Mouse (Mus musculus) hindbrain, embryonic 10.5 days (tissue): ENCODE data around the gene Kdm5a. TPM values are rescaled to one million over a fixed set of nuclear protein-coding genes. Genes with fewer than 3 reads are reported as not detected.
A peak's percentile ranks its signal among the peaks of the same experiment; 100 is the strongest.

ENCODE experiments used
- DNase-seq: peaks from one replicate; pipeline ENCODE4 v3.0.0-alpha.2; 2017; ENCODE audit warnings: low spot score
- H3K27ac ChIP-seq: fragments of 300-500 bp; sonication (generic); 2 replicates; pipeline ENCODE4 v1.5.1; 2016; ENCODE audit warnings: mild to moderate bottlenecking, moderate library complexity
- H3K27me3 ChIP-seq: fragments of 300-500 bp; sonication (generic); 2 replicates; pipeline ENCODE4 v1.6.1; 2016; ENCODE audit warnings: mild to moderate bottlenecking; ENCODE audit not compliant: poor library complexity, insufficient read depth, severe bottlenecking
- H3K36me3 ChIP-seq: fragments of 300-500 bp; sonication (generic); 2 replicates; pipeline ENCODE4 v1.6.1; 2016; ENCODE audit warnings: mild to moderate bottlenecking, moderate library complexity
- H3K4me1 ChIP-seq: fragments of 300-500 bp; sonication (generic); replicated peaks from 2 replicates; pipeline ENCODE4 v1.6.1; 2016; ENCODE audit warnings: mild to moderate bottlenecking
- H3K4me3 ChIP-seq: fragments of 300-500 bp; sonication (generic); 2 replicates; pipeline ENCODE4 v1.5.1; 2016; ENCODE audit warnings: mild to moderate bottlenecking, moderate library complexity
- H3K9me3 ChIP-seq: fragments of 300-500 bp; sonication (generic); 2 replicates; pipeline ENCODE4 v1.6.1; 2016; ENCODE audit warnings: mild to moderate bottlenecking, moderate library complexity
- WGBS: fragments of 180-500 bp; shearing (Covaris S2); methylation state at CpG from one replicate; pipeline ENCODE4 v1.1.7; 2016; 5-methylcytosine and 5-hydroxymethylcytosine counted together
- polyA plus RNA-seq: library from polyadenylated mRNA; unstranded; fragments of >200 nt; fragmentation: Nextera tagmentation; extraction: Ambion mirVana; gene quantifications from 2 replicates; pipeline ENCODE4 v1.2.1, GENCODE M21; 2016

Kdm5a gene
- polyA plus RNA-seq, 1 experiment from 2014 or later, result 46.1 TPM

- H3K27ac ChIP-seq, result no peak overlapping the region
- no peak overlapping the region for H3K4me3 ChIP-seq
- no peak for DNase-seq
- 81% methylated on average over 10 of the region's 10 CpGs for WGBS
- H3K9me3 ChIP-seq, result no peaks in the 10 kb centered on the region
- peaks cover 41% of the 10 kb centered on the region for H3K27me3 ChIP-seq
- H3K4me1 ChIP-seq, result peaks cover 32% of the 10 kb centered on the region
- H3K36me3 ChIP-seq, result no peaks in the 10 kb centered on the region
These were observed 102.8 kb downstream of the Kdm5a start for GRCm38 (mm10) chr6:120466609-120467329.

GRCm38 (mm10) chr6:120468259-120468658, 104.3 kb downstream of the Kdm5a start:
- WGBS, result 91% methylated on average over 4 of the region's 4 CpGs

GRCm38 (mm10) chr6:120469268-120469667, 105.3 kb downstream of the Kdm5a start:
- H3K36me3 ChIP-seq, result no peaks in the 10 kb centered on the region
- WGBS, result 72% methylated on average over 3 of the region's 3 CpGs
- DNase-seq, result no peak

More at GRCm38 (mm10) chr6:120468259-120468658, 104.3 kb downstream of the Kdm5a start:
- peaks cover 26% of the 10 kb centered on the region for H3K27me3 ChIP-seq
- no peaks in the 10 kb centered on the region for H3K36me3 ChIP-seq
- H3K9me3 ChIP-seq, result no peaks in the 10 kb centered on the region
- peaks cover 42% of the 10 kb centered on the region for H3K4me1 ChIP-seq
- H3K27ac ChIP-seq, result no peak overlapping the region
- H3K4me3 ChIP-seq, result no peak overlapping the region
- DNase-seq, result no peak

GRCm38 (mm10) chr6:120469770-120470169, 105.8 kb downstream of the Kdm5a start:
- Histone ChIP-seq H3K4me1 (peaks cover 43% of the 10 kb centered on the region), H3K36me3 (no peaks in the 10 kb centered on the region), H3K27me3 (peaks cover 11% of the 10 kb centered on the region), H3K4me3 (no peak overlapping the region), H3K27ac (no peak overlapping the region), H3K9me3 (no peaks in the 10 kb centered on the region)
- no peak for DNase-seq

More at GRCm38 (mm10) chr6:120469268-120469667, 105.3 kb downstream of the Kdm5a start:
- H3K4me3 ChIP-seq, result no peak overlapping the region
- H3K4me1 ChIP-seq, result peaks cover 42% of the 10 kb centered on the region
- peaks cover 16% of the 10 kb centered on the region for H3K27me3 ChIP-seq
- H3K9me3 ChIP-seq, result no peaks in the 10 kb centered on the region
- H3K27ac ChIP-seq, result no peak overlapping the region

- Histone ChIP-seq H3K4me3 (no peak overlapping the region), H3K36me3 (no peaks in the 10 kb centered on the region), H3K27ac (peak overlapping the region; percentile 2; the same call in 1 of the 2 replicates), H3K27me3 (0 out of 2 replicates have a peak, but pooled peaks cover 4% of the 10 kb centered on the region), H3K4me1 (peaks cover 43% of the 10 kb centered on the region), H3K9me3 (no peaks in the 10 kb centered on the region)
- DNase-seq, result no peak
- 88% methylated on average over 1 of the region's 1 CpGs for WGBS
These were observed 106.7 kb downstream of the Kdm5a start for GRCm38 (mm10) chr6:120470666-120471065.

- Histone ChIP-seq H3K36me3 (no peaks in the 10 kb centered on the region), H3K27me3 (no peaks in the 10 kb centered on the region), H3K27ac (peak overlapping the region; percentile 87), H3K9me3 (no peaks in the 10 kb centered on the region), H3K4me3 (peak overlapping the region; percentile 27), H3K4me1 (peaks cover 43% of the 10 kb centered on the region)
- WGBS, result 4% methylated on average over 5 of the region's 5 CpGs
- DNase-seq, result peak; percentile 48
These were observed 108.1 kb downstream of the Kdm5a start for GRCm38 (mm10) chr6:120471991-120472441.

GRCm38 (mm10) chr6:120472455-120473140, 108.7 kb downstream of the Kdm5a start:
- H3K9me3 ChIP-seq, result no peaks in the 10 kb centered on the region
- peaks cover 43% of the 10 kb centered on the region for H3K4me1 ChIP-seq
- no peaks in the 10 kb centered on the region for H3K36me3 ChIP-seq
- WGBS, result 15% methylated on average over 8 of the region's 8 CpGs
- DNase-seq, result peak; percentile 38
- no peaks in the 10 kb centered on the region for H3K27me3 ChIP-seq
- H3K27ac ChIP-seq, result peak overlapping the region; percentile 87
- peak overlapping the region; percentile 27 for H3K4me3 ChIP-seq

- H3K27me3 ChIP-seq, result no peaks in the 10 kb centered on the region
- peaks cover 43% of the 10 kb centered on the region for H3K4me1 ChIP-seq
- H3K36me3 ChIP-seq, result peaks cover 5% of the 10 kb centered on the region; the same call in 1 of the 2 replicates
- no peak overlapping the region for H3K4me3 ChIP-seq
- H3K27ac ChIP-seq, result peak overlapping the region; percentile 87
- H3K9me3 ChIP-seq, result no peaks in the 10 kb centered on the region
- WGBS, result 35% methylated on average over 5 of the region's 5 CpGs
- no peak for DNase-seq
These were observed 109.5 kb downstream of the Kdm5a start for GRCm38 (mm10) chr6:120473427-120473826.

- H3K27me3 ChIP-seq, result no peaks in the 10 kb centered on the region
- H3K27ac ChIP-seq, result no peak overlapping the region
- no peak overlapping the region for H3K4me3 ChIP-seq
- no peaks in the 10 kb centered on the region for H3K9me3 ChIP-seq
- H3K36me3 ChIP-seq, result peaks cover 17% of the 10 kb centered on the region
- no peak for DNase-seq
- H3K4me1 ChIP-seq, result peaks cover 38% of the 10 kb centered on the region
- 84% methylated on average over 8 of the region's 8 CpGs for WGBS
These were observed 111.4 kb downstream of the Kdm5a start for GRCm38 (mm10) chr6:120475288-120475687.

- WGBS, result 83% methylated on average over 2 of the region's 2 CpGs
These were observed 115.4 kb downstream of the Kdm5a start for GRCm38 (mm10) chr6:120479302-120479701.

GRCm38 (mm10) chr6:120480361-120480760, 116.4 kb downstream of the Kdm5a start:
- no peak overlapping the region for H3K27ac ChIP-seq
- no peaks in the 10 kb centered on the region for H3K27me3 ChIP-seq
- no peaks in the 10 kb centered on the region for H3K9me3 ChIP-seq
- DNase-seq, result no peak
- H3K36me3 ChIP-seq, result peaks cover 37% of the 10 kb centered on the region
- WGBS, result 93% methylated on average over 5 of the region's 5 CpGs
- no peak overlapping the region for H3K4me3 ChIP-seq
- H3K4me1 ChIP-seq, result no peaks in the 10 kb centered on the region; the same call in 1 of the 2 replicates

More at GRCm38 (mm10) chr6:120479302-120479701, 115.4 kb downstream of the Kdm5a start:
- no peaks in the 10 kb centered on the region for H3K27me3 ChIP-seq
- H3K4me1 ChIP-seq, result peaks cover 2% of the 10 kb centered on the region; the same call in 1 of the 2 replicates
- no peak overlapping the region for H3K4me3 ChIP-seq
- H3K9me3 ChIP-seq, result no peaks in the 10 kb centered on the region
- H3K36me3 ChIP-seq, result peaks cover 37% of the 10 kb centered on the region
- no peak for DNase-seq
- H3K27ac ChIP-seq, result no peak overlapping the region

- DNase-seq, result no peak
- Histone ChIP-seq H3K36me3 (peaks cover 37% of the 10 kb centered on the region), H3K27ac (no peak overlapping the region), H3K9me3 (no peaks in the 10 kb centered on the region), H3K4me3 (no peak overlapping the region), H3K27me3 (no peaks in the 10 kb centered on the region), H3K4me1 (no peaks in the 10 kb centered on the region; the same call in 1 of the 2 replicates)
- 93% methylated on average over 6 of the region's 6 CpGs for WGBS
These were observed 117.6 kb downstream of the Kdm5a start for GRCm38 (mm10) chr6:120481538-120481937.

GRCm38 (mm10) chr6:120482021-120482420, 118.1 kb downstream of the Kdm5a start:
- Histone ChIP-seq H3K27me3 (no peaks in the 10 kb centered on the region), H3K4me3 (no peak overlapping the region), H3K9me3 (no peaks in the 10 kb centered on the region), H3K27ac (no peak overlapping the region), H3K36me3 (peaks cover 37% of the 10 kb centered on the region), H3K4me1 (no peaks in the 10 kb centered on the region; the same call in 1 of the 2 replicates)
- WGBS, result 91% methylated on average over 14 of the region's 14 CpGs
- no peak for DNase-seq
